Mouse (Mus musculus): ENCODE measurements around the gene Cd4.
"Not testable (repeated sequence)": the region's sequence is repeated elsewhere in the genome, so short reads cannot be mapped to it uniquely, and the experiment has no call there.

Gene Cd4

DNA sequence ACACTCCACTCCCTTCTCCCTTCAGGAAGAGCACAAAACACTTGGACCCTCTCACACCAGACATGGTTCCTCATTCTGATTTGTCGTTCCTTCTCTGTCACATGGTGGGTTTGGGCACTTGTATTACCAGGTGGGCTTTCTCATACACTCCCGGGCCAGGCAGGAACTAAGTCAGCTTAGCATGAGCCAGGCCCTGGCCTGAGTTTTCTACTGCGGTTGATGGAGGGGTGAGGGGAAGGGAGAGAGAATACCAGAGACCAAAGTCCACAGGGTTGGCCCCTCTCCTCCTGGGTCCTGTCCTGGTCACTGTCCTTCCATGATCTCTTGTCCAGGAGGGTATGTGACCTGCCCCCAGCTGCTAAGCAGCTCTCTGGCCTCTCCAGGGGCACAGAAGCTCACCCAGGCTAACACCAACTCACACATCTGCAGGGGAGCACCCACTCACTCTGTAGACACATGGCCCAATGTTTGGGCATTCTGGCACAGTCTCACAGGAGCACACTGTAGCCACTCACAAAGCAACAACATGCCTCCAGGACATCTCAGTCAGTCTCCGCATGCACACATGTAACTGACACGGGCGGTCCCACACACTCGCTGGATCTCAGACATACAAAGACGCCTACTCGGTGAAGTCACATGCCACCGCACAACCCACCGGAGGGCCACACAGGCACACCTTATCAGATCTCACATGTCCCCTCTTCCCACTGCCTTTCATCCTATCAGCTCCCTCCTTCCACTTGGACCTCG lies 28.1 kb upstream of the Cd4 start:
- peak; percentile 48 to 79 for DNase-seq (ENCODE audit: inconsistent age in 2 of 2, low spot score in 1 of 2)

DNA sequence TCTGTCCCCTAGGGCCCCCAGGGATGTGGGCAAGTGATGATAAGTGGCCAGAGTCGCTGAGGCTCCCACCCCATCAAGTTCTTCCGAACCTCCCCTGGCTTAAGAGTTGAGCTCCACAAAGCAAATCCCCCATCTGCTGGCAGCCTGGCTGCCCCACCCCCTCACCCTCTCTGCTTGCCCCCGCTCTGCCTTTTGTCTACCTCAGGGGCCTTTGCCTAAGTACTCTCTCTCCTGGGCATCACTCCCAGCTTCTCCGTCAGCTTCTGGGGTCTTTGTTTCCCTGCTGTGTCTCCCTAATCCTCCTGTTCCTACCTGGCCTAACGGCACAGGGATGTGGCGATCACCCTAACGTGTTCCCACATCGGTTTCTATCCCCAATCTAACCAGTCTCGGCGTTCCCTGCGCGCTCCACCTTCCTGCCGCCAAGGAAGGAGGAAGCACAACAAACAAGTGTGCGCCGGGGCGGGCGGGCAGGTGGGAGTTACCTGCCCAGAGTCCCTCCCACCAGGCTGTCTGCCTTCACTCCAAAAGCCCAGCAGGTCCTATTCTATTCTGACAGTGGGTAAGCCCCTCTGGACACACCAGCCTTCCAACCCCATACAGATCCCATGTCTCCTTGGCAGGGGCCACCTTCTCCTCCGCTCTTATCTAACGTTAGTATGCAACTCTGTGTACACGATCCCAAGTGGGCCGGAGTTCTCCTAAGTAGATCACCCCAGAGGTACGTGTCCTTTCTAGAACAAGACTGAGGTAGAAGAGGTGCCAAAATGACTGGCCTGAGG lies 27.3 kb upstream of the Cd4 start:
- DNase-seq (ENCODE audit: inconsistent age in 2 of 2, low spot score in 1 of 2): peak; percentile 45 to 74

GRCm38 (mm10) chr6:124914511-124914910 lies 26.5 kb upstream of the Cd4 start:
- peak in 1 of 2 experiments; percentile 50 for DNase-seq (ENCODE audit: inconsistent age in 2 of 2, low spot score in 1 of 2)

DNA sequence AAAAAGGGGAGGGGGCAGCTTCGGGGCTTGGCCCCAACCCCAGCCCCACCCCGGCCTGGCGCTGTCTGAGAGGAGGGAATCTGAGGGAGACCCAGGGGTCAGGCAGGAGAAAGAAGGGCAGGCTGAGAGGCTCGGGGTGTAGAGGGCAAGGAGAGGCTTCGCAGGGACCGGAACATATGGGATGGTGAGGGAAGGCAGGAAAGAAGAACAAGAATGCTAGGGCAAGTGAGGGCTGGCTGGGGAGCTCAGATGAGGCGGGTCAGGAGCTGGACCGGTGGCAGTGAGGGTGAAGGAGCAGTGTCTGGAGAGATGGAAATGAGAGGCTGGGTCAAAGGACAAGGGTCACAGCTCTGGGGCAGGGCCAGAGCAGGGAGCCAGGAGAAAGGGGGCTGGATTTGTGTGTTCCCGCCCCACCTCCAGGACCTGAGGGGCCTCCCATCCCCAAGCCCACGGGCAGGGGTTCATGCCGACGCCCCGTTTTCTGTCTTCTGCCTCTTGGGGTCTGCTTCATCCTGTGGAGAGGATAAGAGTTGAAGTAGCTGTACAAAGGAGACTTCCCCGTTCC lies 25.8 kb upstream of the Cd4 start:
- DNase-seq (ENCODE audit: inconsistent age in 2 of 2, low spot score in 1 of 2): peak; percentile 26 to 55

DNA sequence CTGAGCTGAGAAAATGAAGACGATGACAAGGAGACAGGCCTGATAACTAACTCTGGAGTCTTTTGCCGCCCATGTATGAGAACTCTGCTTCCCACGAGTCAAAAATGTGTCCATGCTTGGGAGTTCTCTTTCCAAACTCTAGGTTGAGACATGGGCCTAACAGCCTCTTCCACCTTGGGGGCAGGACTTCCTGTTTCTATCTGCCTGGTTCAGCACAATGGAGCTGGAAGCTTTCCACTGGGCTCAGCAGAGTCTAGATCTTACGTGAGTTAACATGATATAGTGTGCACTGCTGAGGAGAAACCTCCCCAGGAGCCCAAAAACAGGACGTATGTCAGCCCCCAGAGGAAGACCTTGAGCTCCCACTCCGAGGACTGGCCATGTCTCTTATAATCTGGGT lies 25.2 kb upstream of the Cd4 start:
- no peak for DNase-seq (ENCODE audit: inconsistent age in 2 of 2, low spot score in 1 of 2)

GRCm38 (mm10) chr6:124911533-124912218 lies 23.7 kb upstream of the Cd4 start, which contains the start of gene Lag3:
Gene Lag3, minus strand, starts transcription at chr6:124911705.
- DNase-seq (ENCODE audit: inconsistent age in 2 of 2, low spot score in 1 of 2): peak; percentile 17 to 27

- peak; percentile 23 to 36 for DNase-seq (ENCODE audit: inconsistent age in 2 of 2, low spot score in 1 of 2)
Observed at GRCm38 (mm10) chr6:124910032-124910431, 22.0 kb upstream of the Cd4 start.

DNA sequence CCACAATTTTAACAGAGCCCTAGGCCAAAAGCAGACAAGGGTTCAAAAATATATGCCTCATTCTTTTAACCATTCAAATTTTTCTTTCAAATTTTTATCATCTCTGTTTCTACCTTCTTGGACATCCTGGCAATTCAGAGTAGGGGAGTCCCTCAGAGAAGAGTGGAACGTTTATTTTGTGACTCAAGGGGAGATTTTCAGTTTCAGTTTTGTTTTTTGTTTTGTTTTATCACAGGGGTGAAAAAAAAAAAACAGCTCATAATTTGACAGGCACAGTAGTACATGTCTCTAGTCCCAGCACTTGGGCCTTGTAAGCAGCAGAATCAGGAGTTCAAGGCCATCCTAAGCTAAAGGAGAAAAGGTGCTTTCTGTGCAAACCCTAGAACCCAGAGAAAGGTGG lies 19.7 kb upstream of the Cd4 start:
- DNase-seq (ENCODE audit: inconsistent age in 2 of 2, low spot score in 1 of 2): peak in 1 of 2 experiments; percentile 18

DNA sequence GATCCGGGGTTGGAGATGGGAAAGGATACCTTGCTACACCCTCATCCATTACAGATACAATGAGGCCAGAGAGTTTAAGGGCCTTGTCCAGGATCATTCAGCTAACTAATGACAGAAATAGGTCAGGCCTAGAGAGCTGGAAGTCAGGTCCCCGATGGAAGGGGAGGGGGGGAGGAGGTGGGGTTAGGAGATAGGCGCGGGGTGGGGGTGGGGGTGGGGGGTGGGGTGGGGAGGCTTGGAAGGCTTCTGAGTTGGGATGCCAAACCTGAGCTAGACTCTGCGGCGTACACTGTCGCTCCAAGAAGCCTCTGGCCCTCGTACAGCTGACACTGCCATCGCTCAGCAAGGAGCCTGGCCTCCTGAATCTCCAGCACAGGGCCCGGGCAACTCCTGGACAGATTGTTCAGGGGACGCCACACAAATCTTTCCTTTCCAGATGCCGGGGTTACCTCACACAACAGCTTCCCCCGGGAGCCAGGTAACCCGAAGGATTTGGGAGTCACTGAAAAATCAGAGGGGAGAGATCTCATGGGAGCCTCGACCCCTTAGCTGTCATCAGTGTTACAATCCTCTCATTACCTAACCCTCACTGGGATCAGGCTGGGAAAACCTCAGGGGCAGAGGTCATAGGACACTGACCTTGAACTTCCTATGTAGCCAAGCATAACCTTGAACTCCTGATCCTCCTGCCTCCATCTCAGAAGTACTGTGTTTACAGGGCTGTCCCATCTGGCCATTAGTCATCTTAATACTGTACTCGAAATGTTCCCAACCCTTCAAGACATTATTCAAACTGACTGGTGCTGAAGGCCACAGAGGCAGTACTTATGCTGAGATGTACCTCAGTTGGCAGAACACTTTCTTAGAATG lies 17.2 kb upstream of the Cd4 start:
- DNase-seq (ENCODE audit: inconsistent age in 2 of 2, low spot score in 1 of 2): peak; percentile 49 to 74

DNA sequence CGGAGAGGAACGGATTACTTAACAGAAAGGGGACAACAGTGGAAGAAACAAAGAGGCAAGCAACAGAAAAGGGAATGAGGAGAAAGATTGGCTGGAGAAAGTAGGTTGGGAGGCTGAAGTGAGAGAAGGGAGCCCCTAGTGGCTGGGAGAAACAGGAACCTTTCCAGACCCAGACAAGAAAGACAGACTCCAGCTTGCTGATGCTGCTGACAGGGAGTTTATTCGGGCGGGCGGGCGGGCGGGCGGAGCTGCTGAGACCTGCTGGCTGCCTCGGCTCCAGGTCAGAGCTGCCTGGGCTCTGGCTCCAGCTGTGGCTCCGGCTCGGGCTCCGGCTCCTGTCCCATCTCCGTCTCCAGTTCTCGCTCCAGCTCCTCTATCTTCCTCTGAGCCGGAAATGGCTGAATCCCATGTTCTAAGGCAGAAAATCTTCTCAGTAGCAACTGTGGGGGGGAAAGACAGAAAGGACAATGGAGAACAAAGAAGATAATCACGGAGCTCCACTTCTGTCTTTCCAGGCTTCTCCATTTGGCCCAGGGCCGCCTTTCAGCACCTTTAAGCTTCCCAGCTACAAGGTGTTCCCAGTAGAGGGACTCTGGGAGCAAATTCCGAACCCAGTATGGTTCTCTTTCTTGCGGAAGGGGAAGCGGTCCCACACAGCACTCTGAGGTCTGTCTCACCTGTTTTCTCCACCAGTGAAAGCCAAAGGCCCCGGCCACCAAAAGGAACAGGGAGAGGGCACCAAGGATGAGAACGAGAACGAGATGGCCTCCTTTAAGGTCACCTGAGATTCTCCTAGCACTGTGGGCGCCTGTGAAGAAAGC lies 16.4 kb upstream of the Cd4 start:
- DNase-seq (ENCODE audit: inconsistent age in 2 of 2, low spot score in 1 of 2): peak; percentile 79 to 92

DNA sequence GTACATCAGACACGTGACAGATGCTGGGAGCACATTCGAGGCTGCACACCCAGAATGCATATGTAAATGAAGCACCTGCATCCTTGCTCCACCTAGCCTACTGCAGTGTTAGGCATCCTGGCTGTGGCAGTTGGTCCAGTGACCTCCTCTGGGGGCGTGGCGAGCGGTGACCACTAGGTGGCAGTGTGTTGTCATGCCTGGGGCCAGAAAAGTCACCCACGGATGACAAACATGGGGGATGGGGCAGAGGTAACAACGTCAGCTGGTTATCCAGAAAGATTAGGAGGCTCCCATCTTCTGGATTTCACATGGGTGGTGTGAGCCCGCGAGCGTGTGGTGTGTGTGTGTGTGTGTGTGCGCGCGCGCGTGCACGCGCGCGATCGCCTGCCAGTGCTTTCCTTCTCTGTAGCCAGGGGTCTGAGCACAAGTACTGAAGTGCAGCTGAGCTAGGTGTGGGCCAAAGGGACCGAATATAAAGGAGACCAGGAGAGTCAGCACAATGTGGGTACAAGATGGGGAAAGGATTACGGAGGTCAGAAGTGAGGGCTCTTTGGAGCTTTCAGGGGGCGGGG lies 15.6 kb upstream of the Cd4 start:
- peak; percentile 95 to 99 for DNase-seq (ENCODE audit: inconsistent age in 2 of 2, low spot score in 1 of 2)

DNA sequence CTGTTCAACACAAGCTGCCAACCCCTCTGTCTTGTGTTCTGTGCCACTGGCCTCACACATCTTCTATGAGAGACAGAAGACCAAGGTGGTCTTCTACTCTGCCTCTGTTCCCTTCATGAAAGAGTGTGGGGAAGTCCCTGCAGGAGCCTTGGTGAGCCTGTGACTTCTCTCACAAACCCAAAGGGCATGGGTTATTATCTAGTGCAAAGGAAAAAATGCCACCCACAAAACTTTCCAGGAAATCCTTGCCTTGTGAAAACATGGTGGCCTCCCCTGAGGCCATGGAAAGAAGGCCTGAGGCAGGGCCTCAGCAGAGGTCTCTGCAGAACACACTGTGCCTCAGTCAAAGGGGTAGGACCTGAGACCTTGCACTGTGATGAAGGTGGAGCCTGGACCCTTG lies 13.8 kb upstream of the Cd4 start:
- no peak for DNase-seq (ENCODE audit: inconsistent age in 2 of 2, low spot score in 1 of 2)

DNA sequence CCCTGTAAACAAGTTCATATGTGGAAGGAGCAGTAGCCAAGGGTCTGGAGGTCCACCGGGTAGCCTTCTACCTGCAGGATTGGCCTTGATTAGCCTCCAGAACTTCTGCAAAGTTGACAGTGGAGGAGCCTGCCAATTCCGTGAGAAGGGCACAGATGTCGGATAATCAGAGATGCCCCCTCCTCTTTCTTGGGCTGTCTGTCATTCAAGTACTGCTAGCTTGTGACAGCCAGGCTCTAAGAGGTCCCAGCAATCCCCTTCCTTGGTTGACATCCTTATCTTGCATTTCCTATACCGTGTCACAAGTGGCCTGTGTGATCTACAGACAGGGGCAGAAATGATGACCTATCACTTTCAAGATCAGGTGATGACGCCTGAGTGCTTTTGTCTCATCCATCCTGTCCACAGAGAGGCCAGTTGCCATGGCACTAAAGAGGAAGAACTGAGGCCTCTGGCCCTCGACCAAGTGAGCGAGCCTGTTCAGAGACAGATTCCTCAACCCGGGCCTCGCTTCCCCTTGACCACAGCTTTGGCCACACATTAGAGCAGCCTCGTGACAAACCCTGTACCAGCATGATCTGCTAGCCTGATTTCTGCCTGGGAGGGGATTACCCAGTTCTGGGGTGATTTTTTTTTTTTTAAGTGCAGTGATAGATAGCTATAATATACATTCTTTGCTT lies 12.9 kb upstream of the Cd4 start:
- DNase-seq (ENCODE audit: inconsistent age in 2 of 2, low spot score in 1 of 2): peak; percentile 38 to 42

- no peak for DNase-seq (ENCODE audit: inconsistent age in 2 of 2, low spot score in 1 of 2)
Observed at GRCm38 (mm10) chr6:124900056-124900800, 12.2 kb upstream of the Cd4 start.

DNA sequence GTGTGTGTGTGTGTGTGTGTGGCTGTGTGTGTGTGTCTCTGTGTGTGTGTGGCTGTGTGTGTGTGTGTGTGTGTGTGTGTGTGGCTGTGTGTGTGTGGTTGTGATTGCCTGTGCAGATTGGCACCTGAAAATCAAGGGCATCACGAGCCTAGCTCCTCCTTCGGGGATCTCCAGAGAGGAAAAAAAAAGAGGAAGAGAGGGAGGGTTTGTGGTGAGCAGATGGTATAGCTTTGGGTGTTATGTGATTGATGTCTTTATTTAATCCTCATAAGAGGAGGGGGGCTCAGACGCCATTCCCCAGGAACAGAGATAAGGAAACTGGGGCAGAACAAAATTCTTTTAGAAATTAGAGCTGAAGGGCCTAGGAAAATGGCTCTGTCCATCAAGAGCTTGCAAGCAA lies 10.3 kb upstream of the Cd4 start:
- DNase-seq (ENCODE audit: inconsistent age in 2 of 2, low spot score in 1 of 2): no peak

- DNase-seq (ENCODE audit: inconsistent age in 2 of 2, low spot score in 1 of 2): not testable (repeated sequence)
Observed at GRCm38 (mm10) chr6:124894113-124894512, 6.1 kb upstream of the Cd4 start.

- no peak for DNase-seq (ENCODE audit: inconsistent age in 2 of 2, low spot score in 1 of 2)
Observed at GRCm38 (mm10) chr6:124890997-124891396, 3.0 kb upstream of the Cd4 start.

- DNase-seq (ENCODE audit: inconsistent age in 2 of 2, low spot score in 1 of 2): no peak
Observed at GRCm38 (mm10) chr6:124888555-124889125, 619 bp upstream of the Cd4 start.
